Mouse (Mus musculus) G1E (cell line): ENCODE measurements around the gene Rspry1. TPM values are rescaled to one million over a fixed set of nuclear protein-coding genes. Genes with fewer than 3 reads are reported as not detected.

Experiments
- ATAC-seq: 2 replicates; pipeline ENCODE4 v1.8.0; 2016; ENCODE audit warnings: mild to moderate bottlenecking; ENCODE audit not compliant: insufficient number of reproducible peaks, poor library complexity, low FRiP score, severe bottlenecking; ENCODE audit errors: extremely low read depth
- DNase-seq: peaks from one replicate; pipeline ENCODE4 v3.0.0; 2012; ENCODE audit warnings: low spot score
- H3K27me3 ChIP-seq: 2 replicates; pipeline ENCODE4 v1.6.1; 2012; ENCODE audit warnings: mild to moderate bottlenecking, low read length, inconsistent platforms; ENCODE audit not compliant: insufficient read depth
- H3K36me3 ChIP-seq: replicated peaks from 2 replicates; pipeline ENCODE3; 2012; ENCODE audit warnings: mild to moderate bottlenecking, inconsistent platforms
- H3K4me1 ChIP-seq: 2 replicates; pipeline ENCODE4 v1.6.1; 2012; ENCODE audit warnings: low read depth, low read length, inconsistent platforms, mixed read lengths; ENCODE audit not compliant: insufficient read depth
- H3K4me3 ChIP-seq: 2 replicates; pipeline ENCODE4 v1.5.1; 2012; ENCODE audit warnings: low read depth, mild to moderate bottlenecking, inconsistent platforms, low read length, moderate library complexity, mixed read lengths
- H3K9me3 ChIP-seq: replicated peaks from 2 replicates; pipeline ENCODE4 v1.6.1; 2012; ENCODE audit warnings: inconsistent platforms
- CTCF ChIP-seq: IDR thresholded peaks from 2 replicates; pipeline ENCODE4 v1.5.1; 2012; ENCODE audit warnings: low read depth, low read length, inconsistent platforms, mixed read lengths
- GATA1 ChIP-seq: IDR thresholded peaks from 2 replicates; pipeline ENCODE4 v1.6.1; 2012; ENCODE audit warnings: borderline replicate concordance, low read length, inconsistent platforms, mixed read lengths
- GATA2 ChIP-seq: IDR thresholded peaks from 2 replicates; pipeline ENCODE4 v1.6.1; 2012; ENCODE audit warnings: low read depth, low read length, inconsistent platforms, borderline replicate concordance
- POLR2AphosphoS5 ChIP-seq: IDR thresholded peaks from 2 replicates; pipeline ENCODE4 v1.6.1; 2012; ENCODE audit warnings: low read depth, low read length, inconsistent platforms; ENCODE audit not compliant: insufficient replicate concordance
- TAL1 ChIP-seq: conservative IDR thresholded peaks from 2 replicates; pipeline ENCODE4 v1.6.1; 2012; ENCODE audit warnings: low read depth, low read length, inconsistent platforms, mixed read lengths
- polyA plus RNA-seq: library from polyadenylated mRNA; stranded (reverse); fragments of >175 nt; gene quantifications from 2 replicates; pipeline ENCODE4 v1.2.3, GENCODE M21; 2012
- total RNA-seq, 2 experiments: library from RNA; stranded (forward) in 1 of 2; stranded (reverse) in 1 of 2; fragments of 200-1000 nt in 1 of 2; fragments of >200 nt in 1 of 2; fragmentation: Nextera tagmentation in 1 of 2; gene quantifications; 2 replicates each; pipeline ENCODE4 v1.2.3; 2014 to 2017

Rspry1 gene
- total and polyA plus RNA-seq, 3 experiments, result 14.9 to 144 (median 123) TPM

DNA sequence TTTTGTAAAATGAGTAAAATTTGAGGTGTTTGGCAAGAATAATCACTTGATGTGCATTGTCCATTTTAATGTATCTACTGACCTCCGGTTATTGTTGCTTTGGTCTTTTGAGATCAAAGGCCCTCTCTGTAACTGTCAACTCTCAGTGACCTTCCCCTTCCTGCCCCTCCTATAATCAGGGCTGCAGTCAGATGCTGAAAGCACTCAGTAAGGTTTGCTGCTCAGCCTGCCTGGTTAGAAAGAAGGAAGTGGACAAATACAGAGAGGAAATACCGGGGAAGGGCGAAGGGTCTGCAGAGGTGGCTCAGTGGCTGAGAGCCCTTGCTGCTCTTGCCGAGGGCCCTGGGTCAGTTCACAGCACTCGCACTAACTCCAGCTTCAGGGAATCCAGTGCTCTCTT is 72.6 kb downstream of the Rspry1 start:
- H3K4me3 ChIP-seq, result no peak overlapping the region
- no peak for DNase-seq
- TF ChIP-seq GATA2, result no peak
- H3K27me3 ChIP-seq, result no peaks in the 10 kb centered on the region
- H3K9me3 ChIP-seq, result no peaks in the 10 kb centered on the region
- ATAC-seq, result no peak
- H3K36me3 ChIP-seq, result peaks cover 75% of the 10 kb centered on the region
- H3K4me1 ChIP-seq, result peaks cover 3% of the 10 kb centered on the region; the same call in 1 of the 2 replicates

DNA sequence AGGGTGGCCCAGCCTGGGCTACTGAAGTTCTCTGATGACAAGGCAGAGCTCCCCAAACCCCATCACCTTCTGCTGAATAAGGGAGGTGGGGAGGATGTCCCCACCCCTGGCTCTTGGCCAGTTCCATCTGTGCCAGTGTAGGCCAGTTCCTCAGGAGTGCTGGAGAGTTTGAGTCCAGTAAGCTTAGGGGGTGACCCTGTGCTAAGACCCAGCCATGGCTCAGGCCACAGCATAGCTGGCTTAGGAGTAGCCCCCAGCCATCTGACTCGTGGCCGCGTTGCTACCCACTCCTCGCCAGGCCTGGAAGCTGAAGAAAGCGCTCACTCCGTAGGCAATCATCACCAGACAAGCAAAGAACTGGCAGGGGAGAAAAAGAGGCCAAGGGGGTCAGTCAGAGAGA is 74.2 kb downstream of the Rspry1 start:
- DNase-seq (no peak), ATAC-seq (no peak)
- H3K4me1 ChIP-seq, result peaks cover 3% of the 10 kb centered on the region; the same call in 1 of the 2 replicates
- H3K4me3 ChIP-seq, result no peak overlapping the region
- TF ChIP-seq GATA1 (no peak), POLR2AphosphoS5 (no peak), GATA2 (no peak), TAL1 (no peak), CTCF (no peak)
- peaks cover 8% of the 10 kb centered on the region for H3K9me3 ChIP-seq
- H3K36me3 ChIP-seq, result peaks cover 62% of the 10 kb centered on the region
- 0 out of 2 replicates have a peak, but pooled peaks cover 1% of the 10 kb centered on the region for H3K27me3 ChIP-seq

DNA sequence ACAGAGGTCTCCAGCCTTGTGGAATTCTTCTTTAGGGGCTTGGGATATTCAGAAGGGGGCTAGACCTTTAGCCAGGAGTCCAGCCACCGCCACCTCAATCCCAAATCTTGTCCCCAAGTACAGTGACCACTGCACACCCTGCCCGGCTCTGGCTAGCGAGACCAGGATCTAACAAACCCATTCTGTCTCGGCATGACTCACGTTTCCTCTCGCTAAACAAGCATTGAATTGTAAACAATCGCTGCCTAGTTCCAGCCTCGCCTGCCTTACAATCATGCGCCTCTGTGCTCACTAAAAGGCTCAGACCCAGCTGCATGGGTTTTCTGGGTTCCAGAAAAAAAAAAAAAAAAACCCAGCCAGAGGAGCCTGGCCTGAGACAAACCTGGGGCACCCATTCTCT is 76.8 kb downstream of the Rspry1 start:
- Histone ChIP-seq H3K4me3 (no peak overlapping the region), H3K36me3 (peaks cover 35% of the 10 kb centered on the region), H3K4me1 (peaks cover 7% of the 10 kb centered on the region; the same call in 1 of the 2 replicates), H3K27me3 (peaks cover 25% of the 10 kb centered on the region), H3K9me3 (peaks cover 8% of the 10 kb centered on the region)
- no peak for DNase-seq
- TF ChIP-seq CTCF (no peak), POLR2AphosphoS5 (no peak), GATA2 (no peak), GATA1 (no peak), TAL1 (no peak)
- no peak for ATAC-seq

DNA sequence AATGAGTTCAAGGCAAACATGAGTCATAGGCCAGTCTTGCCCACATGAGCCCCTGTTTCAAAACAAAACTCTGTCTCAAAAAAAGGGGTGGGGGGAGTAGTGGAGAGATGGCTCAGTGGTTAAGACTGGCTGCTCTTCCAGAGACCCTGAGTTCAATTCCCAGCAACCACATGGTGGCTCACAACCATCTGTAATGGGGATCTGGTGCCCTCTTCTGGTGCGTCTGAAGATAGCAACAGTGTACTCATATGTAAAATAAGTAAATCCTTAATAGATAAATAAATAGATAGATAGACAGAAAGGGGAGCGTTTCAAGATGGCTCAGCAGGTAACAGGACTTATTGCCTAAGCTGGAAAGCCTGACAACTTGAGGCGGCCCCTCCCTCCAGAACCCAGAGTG is 78.7 kb downstream of the Rspry1 start:
- Histone ChIP-seq H3K4me1 (peaks cover 4% of the 10 kb centered on the region; the same call in 1 of the 2 replicates), H3K9me3 (peaks cover 8% of the 10 kb centered on the region), H3K27me3 (peaks cover 38% of the 10 kb centered on the region), H3K4me3 (no peak overlapping the region), H3K36me3 (peaks cover 19% of the 10 kb centered on the region)
- ATAC-seq, result no peak
- DNase-seq, result no peak
- TF ChIP-seq GATA2, result no peak

DNA sequence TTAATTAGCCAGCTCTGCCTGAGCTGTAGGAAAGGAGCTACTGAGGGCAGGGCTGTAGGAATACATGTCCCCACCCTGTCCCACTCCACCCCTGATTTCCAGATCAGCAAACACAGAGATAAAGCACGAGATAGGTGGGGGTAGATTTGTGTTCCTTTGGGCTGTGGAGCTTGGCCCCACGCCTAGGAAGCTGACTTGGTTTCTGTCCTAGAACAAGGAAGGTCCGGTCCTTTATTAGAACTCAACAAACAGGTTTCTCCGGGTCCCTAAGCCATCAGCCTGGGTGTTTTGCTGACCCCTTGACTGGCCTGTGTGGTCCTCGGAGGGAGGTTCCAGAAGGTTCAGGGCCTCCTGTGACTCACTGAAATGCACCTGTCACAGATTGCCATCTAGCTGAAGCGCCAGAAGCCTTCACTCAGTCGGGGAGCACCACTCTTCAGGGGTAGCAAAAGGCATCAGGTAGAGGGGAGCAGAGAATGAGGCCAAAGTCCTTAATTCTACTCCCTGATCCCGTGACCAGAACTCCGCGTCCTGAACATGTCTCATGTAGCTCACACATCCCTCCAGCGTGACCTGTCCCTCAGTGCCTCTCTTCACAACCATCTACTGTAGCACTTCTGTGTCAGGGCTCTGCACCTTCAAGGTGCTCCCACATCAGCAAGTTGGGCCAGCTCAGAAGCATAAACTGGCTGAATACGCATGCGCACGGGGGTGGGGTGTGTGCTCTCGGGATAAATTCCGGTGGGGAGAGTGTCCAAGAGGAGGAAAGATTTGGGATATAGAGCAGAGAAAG is 81.2 kb downstream of the Rspry1 start:
- Histone ChIP-seq H3K4me1 (peaks cover 4% of the 10 kb centered on the region; the same call in 1 of the 2 replicates), H3K4me3 (no peak overlapping the region), H3K27me3 (peaks cover 51% of the 10 kb centered on the region), H3K9me3 (peaks cover 8% of the 10 kb centered on the region), H3K36me3 (no peaks in the 10 kb centered on the region)
- no peak for ATAC-seq
- DNase-seq, result no peak
- TF ChIP-seq POLR2AphosphoS5, result no peak
- no peak for TF ChIP-seq GATA2
- TF ChIP-seq TAL1, result no peak
- TF ChIP-seq GATA1, result no peak
- no peak for TF ChIP-seq CTCF

DNA sequence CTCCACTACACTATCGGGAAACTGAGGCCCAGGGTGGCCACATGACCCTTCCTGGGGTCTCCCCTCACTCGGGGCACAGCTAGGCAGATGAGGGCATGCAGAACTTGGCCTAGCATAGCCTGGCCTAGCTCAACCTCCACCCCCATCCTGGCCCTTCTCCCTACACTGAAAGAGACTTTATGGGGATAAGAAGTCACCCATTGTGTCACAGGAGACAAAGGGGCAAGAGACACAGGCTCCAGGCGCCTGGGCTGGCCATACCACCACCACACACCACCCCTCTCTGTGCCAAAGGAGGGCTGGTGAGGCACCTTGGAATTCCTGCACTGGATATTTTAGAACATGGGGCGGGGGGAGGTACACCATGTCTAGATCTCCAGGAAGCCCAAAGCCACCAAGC is 82.5 kb downstream of the Rspry1 start:
- TF ChIP-seq GATA2 (no peak), GATA1 (no peak), TAL1 (no peak), CTCF (no peak), POLR2AphosphoS5 (no peak)
- Histone ChIP-seq H3K4me1 (peaks cover 4% of the 10 kb centered on the region; the same call in 1 of the 2 replicates), H3K36me3 (no peaks in the 10 kb centered on the region), H3K9me3 (peaks cover 8% of the 10 kb centered on the region), H3K27me3 (peaks cover 55% of the 10 kb centered on the region), H3K4me3 (no peak overlapping the region)
- no peak for ATAC-seq
- DNase-seq, result no peak

DNA sequence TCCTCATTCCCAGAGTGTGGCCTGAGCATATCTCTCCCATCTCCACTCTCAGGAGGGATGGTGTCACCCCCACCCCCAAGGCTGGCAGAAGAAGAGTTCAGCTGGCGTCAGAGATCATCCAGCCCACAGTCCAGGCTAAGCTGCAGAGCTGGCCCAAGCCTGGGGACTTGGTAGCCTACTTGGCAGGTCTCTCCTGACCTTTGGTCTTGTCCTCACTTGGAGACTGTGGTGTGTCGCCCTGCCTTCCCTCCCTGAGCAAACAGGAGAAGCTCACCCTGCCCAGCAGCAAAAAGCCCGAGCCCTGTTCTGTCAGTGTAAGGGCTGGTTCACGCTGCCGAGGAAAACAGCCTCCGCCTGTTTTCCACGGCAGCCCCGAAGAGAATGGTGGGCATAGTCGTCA is 84.2 kb downstream of the Rspry1 start:
- no peak for DNase-seq
- no peak for ATAC-seq
- no peaks in the 10 kb centered on the region for H3K9me3 ChIP-seq
- H3K4me1 ChIP-seq, result peaks cover 4% of the 10 kb centered on the region; the same call in 1 of the 2 replicates
- peaks cover 57% of the 10 kb centered on the region for H3K27me3 ChIP-seq
- no peaks in the 10 kb centered on the region for H3K36me3 ChIP-seq
- H3K4me3 ChIP-seq, result no peak overlapping the region
- TF ChIP-seq GATA1 (no peak), POLR2AphosphoS5 (no peak), TAL1 (no peak), CTCF (no peak), GATA2 (no peak)
